Mouse (Mus musculus) megakaryocyte, adult 5-6 weeks (primary cell): ENCODE results near the gene Nxph4. TPM values are rescaled to one million over a fixed set of nuclear protein-coding genes. Genes with fewer than 3 reads are reported as not detected.
A peak's percentile ranks its signal among the peaks of the same experiment; 100 is the strongest.

Experiments used
- ATAC-seq: 2 replicates; pipeline ENCODE4 v1.8.0; 2016; ENCODE audit warnings: mild to moderate bottlenecking, inconsistent platforms; ENCODE audit not compliant: poor library complexity, severe bottlenecking
- total RNA-seq, 2 experiments: library from RNA; stranded (forward) in 1 of 2; stranded (reverse) in 1 of 2; fragments of 153-499, 151-499 nt in 1 of 2; fragments of 221-1000, 200-1000 nt in 1 of 2; gene quantifications; 2 replicates each; pipeline versions ENCODE4 v1.2.3 to v1.2.4; 2015 to 2017

The Nxph4 gene
- total RNA-seq (2015) (not detected in 2 replicates), total RNA-seq (2017) (not detected in 2 replicates)

DNA sequence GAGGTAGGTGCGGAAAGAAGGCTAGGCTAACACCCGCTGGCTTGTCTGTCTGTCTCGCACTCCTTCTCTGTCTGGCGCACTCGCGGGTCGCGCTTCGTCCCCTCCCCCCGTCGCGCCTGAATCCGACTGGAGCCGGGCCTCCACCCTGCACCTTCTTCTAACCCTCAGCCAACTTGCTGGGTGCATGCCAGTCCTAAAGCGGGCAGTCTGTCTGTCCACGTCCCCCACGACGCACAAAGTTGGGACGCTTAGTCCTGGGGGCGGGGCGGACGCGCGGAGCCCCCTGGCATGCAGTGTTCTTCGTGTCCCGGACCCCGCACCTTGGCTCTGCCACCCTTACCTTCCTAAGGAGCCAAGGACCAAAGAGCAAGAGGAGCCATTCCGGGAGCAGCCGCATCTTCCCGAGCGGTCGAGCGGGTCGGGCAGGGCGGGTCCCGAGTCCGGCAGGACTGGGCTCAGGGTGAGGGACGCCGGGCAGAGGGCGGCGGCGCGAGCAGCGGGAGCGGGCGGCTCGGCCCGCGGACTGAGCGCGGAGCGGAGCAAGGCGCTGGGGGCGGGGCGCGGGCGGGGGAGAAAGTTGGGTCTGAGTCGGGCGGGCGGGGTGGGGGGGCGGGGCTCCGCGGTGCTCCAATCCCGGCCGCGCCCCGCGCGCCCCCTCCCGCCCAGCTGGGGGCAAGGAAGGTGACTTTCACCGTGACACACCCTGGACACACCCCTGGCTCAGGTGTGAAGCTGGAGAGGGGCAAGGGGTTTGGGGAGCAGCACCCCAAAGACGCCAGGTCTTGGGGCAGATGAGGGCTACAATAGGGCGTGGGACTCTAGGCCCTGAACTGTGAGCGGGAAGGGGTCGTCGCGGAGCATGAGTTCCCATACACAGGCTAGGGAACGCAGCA is at the start of gene Nxph4:
Gene Nxph4 (minus strand): TSS at position 524 of the 893 bp plus-strand sequence.
- ATAC-seq: no peak

DNA sequence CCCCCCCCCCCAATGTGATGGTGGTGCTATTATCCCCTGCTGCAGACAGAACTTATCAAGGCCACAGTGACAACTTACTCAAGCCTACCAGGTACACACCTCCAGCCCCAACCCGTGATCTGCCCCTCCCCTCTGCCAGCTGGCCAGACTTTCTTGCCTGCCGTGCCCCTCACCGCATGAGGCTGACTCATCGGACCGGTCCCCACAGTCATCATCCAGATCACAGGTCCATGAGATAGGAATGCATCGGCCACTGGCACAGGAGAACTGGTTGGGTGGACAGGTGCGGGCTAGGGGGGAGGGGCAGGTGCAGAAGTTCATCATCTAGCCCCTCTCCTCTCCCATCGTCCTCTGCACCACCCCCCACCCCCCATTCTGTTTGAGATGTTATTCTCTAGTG is 49.3 kb upstream of the Nxph4 start:
- no peak for ATAC-seq

DNA sequence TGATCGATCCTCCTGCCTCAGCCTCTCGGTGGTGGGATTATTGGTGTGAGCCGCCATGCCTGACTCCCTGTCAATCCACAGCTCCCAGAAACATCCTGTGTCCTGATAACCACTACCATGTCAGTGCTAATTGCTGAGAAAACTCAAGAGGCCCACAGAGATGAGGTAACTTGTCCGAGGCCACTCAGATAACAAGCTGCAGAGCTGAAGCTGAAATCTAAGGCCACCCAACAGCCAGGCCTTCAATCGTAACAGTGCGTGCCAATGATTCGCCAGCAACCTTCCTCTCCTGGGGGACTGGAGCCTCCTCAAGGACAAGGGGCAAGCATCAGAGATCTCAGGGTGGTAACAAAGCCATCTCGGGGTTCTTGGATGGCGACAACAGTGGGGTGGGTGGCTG is 46.9 kb upstream of the Nxph4 start:
- no peak for ATAC-seq

DNA sequence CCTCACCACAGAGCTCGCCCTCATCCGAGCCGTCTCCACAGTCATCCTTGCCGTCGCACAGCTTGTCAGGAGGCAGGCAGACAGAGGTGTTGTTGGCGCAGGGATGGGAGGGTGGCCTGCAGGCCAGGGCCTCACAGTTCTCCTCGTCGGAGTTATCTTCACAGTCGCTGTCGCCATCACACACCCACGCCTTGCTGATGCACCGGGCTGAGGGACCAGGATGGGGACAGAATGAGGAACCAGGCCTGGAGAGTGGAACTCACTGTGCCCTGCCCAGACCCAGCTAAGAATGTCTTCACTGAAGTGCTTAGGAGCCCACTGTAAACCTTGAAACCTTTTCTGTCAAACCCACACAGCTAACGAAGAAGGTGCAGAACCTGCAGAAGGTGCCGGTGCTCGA is 43.6 kb upstream of the Nxph4 start:
- peak; percentile 63 for ATAC-seq

DNA sequence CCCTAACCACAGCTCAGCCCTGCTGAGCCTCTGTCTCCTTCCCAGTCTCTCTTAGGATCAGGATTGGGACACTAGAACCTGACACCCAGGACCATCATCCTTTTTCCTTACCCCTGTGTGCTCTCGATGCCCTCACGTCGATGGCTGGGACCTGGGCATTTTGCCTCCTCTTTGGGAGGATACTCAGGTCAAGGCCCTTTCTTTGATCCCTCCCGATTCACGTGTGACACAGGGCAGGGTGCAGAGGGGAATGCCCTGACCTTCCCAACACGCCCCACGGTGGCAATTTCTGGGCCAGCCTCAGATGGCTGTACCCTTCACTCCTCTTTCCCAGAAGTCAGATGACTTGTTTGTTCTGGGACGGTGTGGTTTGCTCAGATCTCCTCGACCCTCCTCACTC is 42.8 kb upstream of the Nxph4 start:
- no peak for ATAC-seq

DNA sequence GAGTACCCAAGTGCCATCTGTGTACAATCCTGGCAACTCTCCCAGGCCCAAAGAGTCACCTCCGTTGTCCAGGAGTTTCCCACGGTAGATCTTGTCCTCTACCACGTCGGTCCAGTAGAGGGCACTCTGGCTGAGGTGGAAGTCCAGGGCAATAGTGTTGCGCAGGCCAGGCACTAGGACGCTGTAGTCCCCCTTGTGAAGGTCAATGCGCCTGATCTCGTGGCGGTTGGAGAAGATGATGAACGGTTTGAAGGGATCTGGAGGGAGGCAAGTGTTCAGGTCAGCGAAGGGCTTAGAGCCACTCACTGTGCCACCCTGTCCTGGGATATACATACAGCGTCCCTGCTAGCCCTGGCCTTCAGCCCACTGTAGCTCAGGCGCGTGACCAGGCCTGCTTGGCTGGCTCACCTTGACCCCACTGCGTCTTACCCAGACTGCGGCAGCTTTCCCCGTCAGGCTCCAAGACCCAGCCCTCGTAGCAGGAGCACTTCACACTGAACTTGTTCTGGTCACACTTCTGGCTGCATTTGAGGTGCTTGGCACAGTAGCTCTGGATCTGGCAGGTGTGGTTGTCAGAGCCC is 42.1 kb upstream of the Nxph4 start:
- peak; percentile 82 for ATAC-seq

DNA sequence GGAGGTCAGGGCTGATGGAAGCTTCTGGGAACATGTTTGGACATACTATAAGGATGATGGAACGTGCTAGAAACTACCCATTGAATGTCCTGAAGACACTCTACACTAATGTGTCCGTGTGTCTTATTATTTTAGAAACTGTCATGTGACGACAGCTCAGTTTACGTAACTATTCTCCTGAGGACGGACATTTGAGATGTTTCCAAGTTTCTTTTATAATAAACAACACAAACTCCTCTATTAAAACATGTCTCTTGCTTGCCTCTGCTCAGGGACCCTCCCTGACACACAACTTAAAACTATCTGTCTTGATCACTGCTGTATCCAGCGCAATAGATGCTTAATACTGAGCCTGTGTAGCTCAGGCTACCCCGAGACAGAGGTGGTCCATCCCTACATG is 41.4 kb upstream of the Nxph4 start:
- ATAC-seq: no peak

DNA sequence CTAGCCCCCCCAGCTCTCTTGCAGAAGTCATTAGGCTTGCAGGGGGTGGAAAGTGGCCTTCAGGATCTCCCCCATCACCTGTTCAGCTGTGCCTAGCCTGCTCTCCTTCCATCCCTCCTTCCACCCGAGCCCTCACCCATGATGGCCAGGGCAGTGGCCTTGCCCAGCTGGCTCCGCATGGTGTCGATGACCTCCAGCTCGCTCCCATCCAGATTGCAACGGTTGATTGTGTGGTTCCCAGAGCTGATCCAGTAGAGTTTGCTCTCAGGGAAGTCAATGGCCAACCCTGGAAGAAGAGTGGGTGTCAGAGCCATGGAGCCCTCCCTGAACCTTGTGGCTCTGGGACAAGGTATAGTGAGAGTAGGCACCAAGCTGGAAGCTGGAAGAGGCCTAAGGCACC is 37.9 kb upstream of the Nxph4 start:
- no peak for ATAC-seq

DNA sequence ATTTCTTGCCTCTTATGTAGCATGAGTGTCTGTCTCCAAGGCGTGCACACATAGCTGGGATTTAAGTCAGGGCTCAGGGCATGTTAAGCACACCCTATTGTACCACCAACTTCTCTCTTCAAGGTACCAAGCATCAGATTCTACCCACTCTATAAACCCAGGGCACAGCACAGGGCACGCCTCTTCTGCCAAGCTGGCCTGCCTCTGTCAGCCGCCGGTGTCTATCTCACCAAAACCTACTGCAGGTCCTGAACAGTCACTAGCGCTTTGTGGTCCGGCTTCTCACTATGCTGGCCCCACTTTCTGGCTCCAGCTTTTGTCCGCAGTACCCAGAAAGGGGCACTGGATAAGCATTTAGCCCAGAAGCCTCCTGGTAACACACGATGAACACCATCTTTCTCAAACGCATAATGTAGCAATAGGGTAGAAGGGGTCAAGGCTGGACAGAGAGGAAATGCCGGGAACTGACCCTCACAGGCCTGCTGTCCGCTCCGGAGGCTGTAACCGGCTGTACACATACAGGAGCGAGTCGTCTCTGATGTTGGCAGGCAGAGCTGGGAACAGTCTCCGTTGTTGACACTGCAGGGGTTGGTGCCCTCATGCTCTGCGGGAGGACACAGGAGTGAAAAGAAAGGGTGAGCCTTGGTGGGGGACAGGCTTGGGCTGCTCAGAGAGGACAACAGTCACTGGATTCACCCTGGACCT is 36.7 kb upstream of the Nxph4 start:
- no peak for ATAC-seq

DNA sequence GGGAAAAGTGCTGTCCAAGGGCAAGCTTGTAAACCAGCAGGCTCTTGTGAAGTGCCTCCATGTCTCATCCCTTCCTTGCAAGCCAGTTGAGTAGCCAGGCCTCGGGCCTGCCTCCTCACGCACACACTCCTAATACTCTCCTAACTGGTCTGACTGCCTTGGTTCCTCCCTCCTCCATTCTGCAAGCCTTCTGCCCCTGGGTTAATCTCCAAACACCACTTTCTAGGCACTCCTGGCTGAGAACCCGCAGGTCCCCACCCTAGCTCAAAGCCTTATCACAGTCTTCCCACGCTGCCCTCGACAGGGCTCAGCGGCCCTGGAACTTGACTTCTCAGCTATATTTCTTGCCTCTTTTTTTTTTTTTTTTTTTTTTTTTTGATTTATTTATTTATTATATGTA is 36.0 kb upstream of the Nxph4 start:
- ATAC-seq: 0 out of 2 replicates have a peak, but pooled peaks have one; percentile 28

DNA sequence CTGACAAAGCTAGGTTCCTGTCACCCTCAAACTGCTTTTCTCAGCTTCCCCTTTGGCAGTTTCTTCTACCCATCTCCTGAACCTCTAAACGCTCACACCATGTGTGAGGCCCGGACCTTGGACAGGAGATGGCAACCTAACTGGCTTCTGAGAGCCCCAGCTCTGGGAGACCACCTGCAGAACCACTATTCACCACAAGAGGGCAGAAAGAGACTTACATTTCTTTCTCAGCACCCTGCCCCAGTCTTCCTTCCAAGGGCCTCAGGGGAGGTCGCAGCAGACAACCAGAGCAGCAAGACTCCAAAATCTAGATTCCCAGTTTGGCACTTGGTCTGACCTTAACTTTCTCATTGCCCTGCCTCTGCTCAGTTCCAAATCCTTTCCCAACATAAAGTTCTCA is 35.1 kb upstream of the Nxph4 start:
- peak; percentile 82 for ATAC-seq

DNA sequence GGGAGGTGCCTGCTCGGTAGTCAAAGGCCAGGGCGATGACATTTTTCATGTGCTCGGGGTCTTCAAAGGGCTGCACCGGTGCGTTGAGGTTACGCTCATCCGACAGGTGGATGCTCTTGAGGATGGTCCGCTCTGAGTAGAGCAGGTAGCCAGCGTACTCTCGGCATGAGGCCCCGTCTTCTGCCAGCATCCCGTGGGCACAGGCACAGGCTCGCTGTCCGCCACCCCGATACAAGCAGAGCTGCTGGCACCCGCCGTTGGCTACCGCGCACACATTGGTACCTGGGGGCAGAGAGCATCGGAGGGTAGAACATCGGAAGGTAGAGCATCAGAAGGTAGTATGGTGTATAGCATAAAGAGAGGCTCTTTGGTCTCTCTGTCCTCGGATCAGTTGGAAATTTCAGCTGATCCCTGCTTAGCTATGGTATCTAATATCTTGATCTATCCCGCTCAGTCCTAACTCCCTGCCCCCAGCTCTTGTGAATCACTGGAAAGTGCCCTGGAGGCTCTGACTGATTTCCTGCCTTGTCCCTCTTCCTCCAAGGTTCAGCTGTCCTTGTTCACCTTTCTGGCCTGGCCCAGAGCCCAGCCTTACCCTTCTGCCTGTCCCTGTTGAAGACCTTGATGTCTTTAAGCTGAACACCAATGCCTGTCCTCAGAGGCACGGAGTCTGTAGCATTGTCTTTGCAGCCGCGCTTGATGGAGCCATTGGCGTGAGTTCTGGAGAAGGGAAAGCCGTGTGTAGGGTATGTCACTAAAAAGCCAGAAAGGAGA is 32.4 kb upstream of the Nxph4 start:
- ATAC-seq: no peak

DNA sequence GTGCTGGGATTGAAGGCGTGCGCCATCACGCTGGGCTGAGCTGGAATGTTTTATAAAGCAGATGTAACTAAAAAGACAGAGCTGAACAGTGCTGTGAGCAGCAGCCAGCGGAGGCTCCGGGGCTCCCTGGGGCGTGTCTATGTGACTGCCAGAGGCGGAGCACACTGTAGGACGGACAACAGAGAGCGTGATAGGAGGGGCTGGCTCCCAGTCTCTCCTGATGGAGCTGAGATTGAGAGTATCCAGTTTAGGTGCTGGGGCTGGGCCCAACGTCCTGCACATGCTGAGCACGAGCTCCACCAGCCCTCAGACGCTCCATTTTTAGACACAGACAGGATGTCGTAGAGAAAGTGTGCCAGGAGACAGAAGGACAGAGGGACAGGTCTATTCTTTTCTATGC is 29.9 kb upstream of the Nxph4 start:
- 0 out of 2 replicates have a peak, but pooled peaks have one; percentile 47 for ATAC-seq

DNA sequence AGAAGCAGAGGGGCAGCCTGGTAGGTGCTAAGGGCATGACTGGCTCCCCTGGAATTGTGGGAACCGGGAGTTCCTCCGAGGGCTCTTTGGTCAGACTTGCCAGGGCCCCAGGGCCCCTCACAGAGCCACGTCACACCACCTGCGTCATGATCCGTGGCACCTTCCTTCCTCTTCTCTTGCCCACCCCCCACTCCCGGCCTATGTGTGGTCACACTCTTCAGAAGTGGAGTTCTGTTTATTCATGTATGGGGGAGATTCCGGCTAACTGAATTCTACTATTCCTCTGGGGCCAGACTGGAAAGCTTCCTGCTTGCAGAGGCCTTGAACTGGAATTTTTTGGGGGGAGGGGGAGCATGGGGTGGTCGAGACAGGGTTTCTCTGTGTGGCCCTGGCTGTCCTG is 29.5 kb upstream of the Nxph4 start:
- ATAC-seq: peak; percentile 67

DNA sequence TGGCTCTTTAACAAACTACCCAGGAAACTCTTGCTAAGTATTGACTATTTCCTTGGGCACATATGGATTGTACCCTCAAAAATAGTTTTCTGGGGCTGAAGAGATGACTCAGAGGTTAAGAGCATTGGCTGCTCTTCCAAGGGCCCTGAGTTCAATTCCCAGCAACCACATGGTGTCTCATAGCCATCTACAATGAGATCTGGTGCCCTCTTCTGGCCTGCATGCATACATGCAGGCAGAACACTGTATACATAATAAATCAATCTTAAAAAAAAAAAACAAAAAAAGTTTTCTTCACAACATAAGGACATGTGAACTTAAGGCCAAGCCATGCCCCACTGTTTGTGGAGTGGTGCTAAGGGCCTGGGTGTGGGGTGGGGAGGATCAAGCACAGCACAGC is 26.8 kb upstream of the Nxph4 start:
- ATAC-seq: no peak

DNA sequence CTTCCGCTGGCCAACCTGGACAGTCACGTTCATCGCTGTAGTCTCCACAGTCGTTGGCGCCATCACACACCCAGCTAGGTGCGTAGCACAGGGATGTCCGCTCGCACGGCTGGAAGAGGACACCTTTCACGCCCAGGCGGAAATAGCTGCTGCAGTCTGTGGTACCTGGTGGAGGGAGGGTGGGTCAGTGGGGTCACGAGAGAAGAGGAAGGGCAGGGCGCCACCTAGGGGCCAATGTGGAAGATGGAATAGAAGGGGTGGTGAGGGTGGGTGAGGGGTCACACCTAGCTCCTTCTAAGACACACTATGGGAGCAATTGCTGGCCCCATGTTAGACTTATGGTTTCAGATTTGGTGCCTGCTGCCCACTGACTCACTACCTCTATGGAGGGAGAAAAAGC is 23.0 kb upstream of the Nxph4 start:
- no peak for ATAC-seq

DNA sequence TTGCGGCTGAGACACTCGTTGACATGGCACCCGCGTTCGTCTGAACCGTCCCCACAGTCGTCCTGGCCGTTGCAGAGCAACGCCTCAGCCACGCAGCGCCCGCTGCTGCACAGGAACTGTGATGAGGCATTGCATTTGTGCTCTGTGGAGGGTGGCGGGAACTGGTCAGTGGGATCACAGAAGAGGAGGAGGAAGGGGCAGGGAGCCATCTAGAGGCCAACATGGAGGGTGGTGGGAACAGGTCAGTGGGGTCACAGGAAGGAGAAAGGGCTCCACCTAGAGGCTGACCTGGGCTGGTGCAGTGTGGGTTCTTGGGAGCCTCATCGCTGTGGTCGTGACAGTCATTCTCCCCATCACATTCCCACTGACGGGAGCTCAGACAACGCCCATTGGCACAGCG is 21.3 kb upstream of the Nxph4 start:
- peak; percentile 71 for ATAC-seq

DNA sequence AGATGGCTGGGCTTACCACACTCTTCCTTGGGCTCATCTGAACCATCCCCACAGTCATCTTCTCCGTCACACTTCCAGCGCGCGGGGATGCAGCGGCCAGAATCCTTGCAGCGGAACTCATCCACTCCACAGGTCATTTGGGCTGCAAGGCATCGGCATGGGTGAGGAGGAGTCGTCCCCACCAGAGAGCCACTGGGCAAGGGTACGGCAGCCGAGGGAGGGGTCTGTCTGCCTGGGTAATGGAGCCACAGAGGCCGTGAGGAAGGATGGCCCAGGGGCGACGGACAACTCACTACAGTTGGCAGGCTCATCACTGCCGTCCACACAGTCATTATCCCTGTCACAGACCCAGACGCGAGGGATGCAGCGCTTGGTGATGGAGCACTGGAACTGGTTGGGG is 15.5 kb upstream of the Nxph4 start:
- ATAC-seq: no peak

DNA sequence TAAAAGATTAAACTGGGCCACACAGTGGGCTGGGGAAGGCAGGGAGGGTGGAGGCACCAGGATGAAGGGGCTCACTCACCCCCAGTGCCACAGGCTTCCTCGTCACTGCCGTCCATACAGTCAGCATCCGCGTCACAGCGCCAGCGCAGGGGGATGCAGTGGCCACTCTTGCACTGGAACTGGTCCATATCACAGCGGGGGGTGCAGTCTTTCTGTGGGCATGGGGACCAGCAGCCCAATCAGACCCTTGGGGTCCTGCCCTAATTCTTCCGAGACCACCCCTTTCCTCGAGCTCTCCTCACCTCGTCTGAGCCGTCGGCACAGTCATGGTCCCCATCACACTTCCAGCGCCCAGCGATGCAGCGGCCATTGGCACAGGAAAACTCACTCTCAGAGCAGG is 13.9 kb upstream of the Nxph4 start:
- ATAC-seq: no peak

DNA sequence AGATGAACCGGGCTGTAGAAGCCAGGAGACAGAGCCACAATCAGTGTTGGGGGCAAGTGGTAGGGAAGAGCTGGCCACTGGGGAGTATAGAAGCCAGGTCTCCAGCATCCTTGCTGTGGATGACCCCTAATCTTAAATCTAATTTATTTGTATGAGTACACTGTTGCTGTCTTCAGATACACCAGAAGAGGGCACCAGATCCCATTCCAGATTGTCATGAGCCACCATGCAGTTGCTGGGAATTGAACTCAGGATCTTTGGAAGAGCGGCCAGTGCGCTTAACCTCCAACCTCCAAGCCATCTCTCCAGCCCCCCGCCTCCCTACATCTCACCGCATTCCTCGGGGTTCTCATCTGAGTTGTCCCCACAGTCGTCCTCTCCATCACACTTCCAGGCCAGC is 12.1 kb upstream of the Nxph4 start:
- no peak for ATAC-seq

DNA sequence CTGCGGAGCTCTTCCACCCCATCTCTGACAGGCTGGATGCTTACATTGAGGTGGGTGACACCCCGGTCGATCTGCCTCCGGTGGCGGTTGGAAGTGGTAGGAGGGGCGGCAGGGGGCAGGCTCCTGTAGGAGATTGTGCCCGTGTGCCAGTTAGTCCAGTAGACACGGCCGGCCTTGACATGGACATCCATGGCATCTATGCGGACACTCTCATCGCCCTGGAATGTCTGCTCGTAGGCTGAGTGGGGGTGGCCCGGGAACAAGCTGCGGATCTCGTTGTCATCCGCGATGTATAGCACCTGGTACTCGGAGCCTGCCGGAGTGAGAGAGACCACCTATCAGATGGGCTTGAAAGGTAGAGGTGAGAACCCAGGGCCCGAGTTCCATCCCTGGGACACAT is 10.0 kb upstream of the Nxph4 start:
- no peak for ATAC-seq
